Mouse (Mus musculus) heart, adult 2 months (tissue): ENCODE results near the gene Vwa3b.

Experiments
- EP300 ChIP-seq: fragments of 200-500 bp; IDR thresholded peaks from 2 replicates; pipeline ENCODE4 v1.6.1; 2011; ENCODE audit warnings: low read depth, low read length, control low read depth; ENCODE audit not compliant: insufficient read depth
- POLR2A ChIP-seq: fragments of 200-500 bp; IDR thresholded peaks from 2 replicates; pipeline ENCODE4 v1.6.1; 2011; ENCODE audit warnings: mild to moderate bottlenecking, low read depth, low read length, control low read depth; ENCODE audit not compliant: insufficient read depth

DNA sequence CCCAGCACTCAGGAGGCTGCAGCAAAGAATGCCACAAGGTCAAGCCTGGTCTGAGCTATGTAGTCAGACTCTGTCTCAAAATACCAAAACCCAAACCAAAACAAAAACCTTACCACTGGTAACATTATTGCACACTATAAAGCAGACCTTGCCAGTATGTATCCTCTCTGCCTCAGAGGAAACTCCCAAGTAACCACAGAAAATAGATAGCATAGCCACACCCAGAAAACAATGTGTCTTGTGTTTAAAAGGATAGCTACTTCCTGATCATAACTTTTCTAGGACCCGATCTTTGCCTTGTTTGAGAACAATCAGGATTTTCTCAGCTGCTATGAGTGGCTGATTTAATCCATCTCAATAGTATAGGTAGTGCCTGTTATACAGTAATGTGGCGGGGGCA, 4.3 kb downstream of the Vwa3b start:
- TF ChIP-seq EP300 (no peak), POLR2A (no peak)
